ENCODE assay signal across 24 mouse cellular contexts in the genomic region with DNA sequence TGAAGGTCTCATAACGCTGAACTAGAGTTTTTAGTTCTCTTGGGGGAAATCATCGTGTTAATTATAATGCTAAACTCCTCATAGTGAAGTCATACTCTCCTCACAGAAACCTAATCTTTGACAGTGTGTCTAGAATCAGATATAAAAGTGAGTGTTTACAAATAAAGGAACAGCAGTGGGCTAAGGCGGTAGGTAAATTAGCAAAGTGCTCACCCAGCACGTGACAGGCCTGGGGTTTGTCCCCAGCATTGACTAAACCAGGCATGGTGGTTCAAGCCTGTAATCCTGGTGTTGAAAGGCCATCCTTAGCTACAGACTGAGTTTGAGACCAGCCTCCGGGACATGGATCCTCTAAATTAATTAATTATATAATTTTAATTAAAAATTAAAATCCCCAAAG.
"Had no signal": no experiment of that assay in that cellular context is flagged by ENCODE, and none has a peak within 500 bp of the region (broad histone marks: within the 10 kb centered on the region; RNA-seq: fewer than 3 reads in every experiment).

No protein-coding gene starts in this region.

- ATAC-seq: hindbrain, embryonic 16.5 days; intestine, embryonic 16.5 days had no signal

- H3K4me3 ChIP-seq: gastrocnemius, adult 2 months; heart, embryonic 10.5 days; heart, embryonic 12.5 days; hindbrain, embryonic 10.5 days; hindbrain, embryonic 12.5 days; kidney, embryonic 15.5 days; limb, embryonic 10.5 days; limb, embryonic 12.5 days; liver, embryonic 13.5 days had no signal

- H3K27ac ChIP-seq: gastrocnemius, adult 2 months; heart, embryonic 10.5 days; hindbrain, embryonic 10.5 days; hindbrain, embryonic 12.5 days; hindbrain, embryonic 14.5 days; kidney, embryonic 15.5 days; kidney, postnatal 0 days; limb, embryonic 10.5 days; limb, embryonic 12.5 days; liver, embryonic 13.5 days had no signal

- DNase-seq: gastrocnemius, adult 2 months; gastrocnemius, postnatal 10 days; gastrocnemius, postnatal 25 days; heart, adult 18-20 months; heart, postnatal 10 days; heart, postnatal 4 days; kidney, adult 11 months; kidney, adult 2 months; kidney, adult 9 months; kidney, postnatal 14 days; kidney, postnatal 36 days; liver; liver, embryonic 13.5 days had no signal
